Comparison of ENCODE assay signal across 8 mouse cellular contexts in genomic region chr2:60810617-60811016, GRCm38 (mm10).
DNase-seq lines count a peak whose midpoint lies in the region; ATAC-seq and TF ChIP-seq lines count a peak whose summit lies in the region.

No protein-coding gene starts in this region.

- no peaks in the 10 kb centered on the region for H3K9me3 ChIP-seq in liver, embryonic 11.5 days (ENCODE audit: control insufficient read depth, low read length)

- no peak overlapping the region for H3K4me2 ChIP-seq in liver, embryonic 11.5 days

- peaks cover 29% of the 10 kb centered on the region for H3K4me1 ChIP-seq in liver, embryonic 11.5 days (replicated peaks; ENCODE audit: control insufficient read depth, insufficient read depth, low read length)
- peaks cover 8% of the 10 kb centered on the region for H3K4me1 ChIP-seq in spleen, adult 2 months (ENCODE audit: control insufficient read depth, insufficient read depth, insufficient read length)

- peak overlapping the region; percentile 64; the same call in 1 of the 2 replicates for H3K27ac ChIP-seq in liver, embryonic 11.5 days (ENCODE audit: low read depth, low read length)
- H3K27ac ChIP-seq in spleen, adult 2 months (ENCODE audit: insufficient read depth, low read length), result peak overlapping the region; percentile 37; the same call in 1 of the 2 replicates

- peak; percentile 51; the same call in 1 of the 2 replicates for ATAC-seq in liver, embryonic 11.5 days (replicated peaks; ENCODE audit: low FRiP score)

- no peak for TF ChIP-seq POLR2A in spleen, adult 2 months (IDR thresholded peaks at IDR 0.05; ENCODE audit: low read depth, low read length)

- TF ChIP-seq CTCF in spleen, adult 2 months (IDR thresholded peaks at IDR 0.05; ENCODE audit: extremely low read depth, insufficient read depth, insufficient read length, insufficient replicate concordance), result 0 out of 2 replicates have a peak, but pooled peaks have one; percentile 18

- no peak overlapping the region for H3K4me3 ChIP-seq in liver, embryonic 11.5 days (ENCODE audit: low read depth, low read length)
- no peak overlapping the region for H3K4me3 ChIP-seq in spleen, adult 2 months (ENCODE audit: extremely low read depth, insufficient read depth, insufficient read length)

- DNase-seq in left cerebral cortex, postnatal 10 days (ENCODE audit: extremely low spot score in 1 of 2, low spot score in 2 of 2), result peak; percentile 29 to 84
- no peak for DNase-seq in left cerebral cortex, postnatal 14 days (ENCODE audit: low spot score in 2 of 2)
- peak; percentile 17 for DNase-seq in c-Kit-positive CD71-negative TER-119-negative erythroid progenitor cells, embryonic 14.5 days (ENCODE audit: low read depth)
- DNase-seq in heart, postnatal 36 days, result peak; percentile 67
- DNase-seq in liver, embryonic 11.5 days (ENCODE audit: low spot score), result no peak
- peak in 1 of 2 experiments; percentile 44 for DNase-seq in spleen, adult 2 months (ENCODE audit: low read depth in 1 of 2, low spot score in 2 of 2)
- no peak for DNase-seq in ovary, postnatal 36 days (ENCODE audit: low spot score)
- DNase-seq in left cerebral cortex, postnatal 4 days, result no peak

- H3K9ac ChIP-seq in liver, embryonic 11.5 days (ENCODE audit: low read depth, low read length), result no peak overlapping the region

- no peaks in the 10 kb centered on the region for H3K27me3 ChIP-seq in liver, embryonic 11.5 days (replicated peaks; ENCODE audit: control insufficient read depth, insufficient read depth, low read length)
- H3K27me3 ChIP-seq in spleen, adult 2 months (ENCODE audit: control insufficient read depth, insufficient read depth, low read length), result no peaks in the 10 kb centered on the region

- H3K36me3 ChIP-seq in liver, embryonic 11.5 days (ENCODE audit: control insufficient read depth, insufficient read depth, low read length), result no peaks in the 10 kb centered on the region; the same call in 1 of the 2 replicates
- no peaks in the 10 kb centered on the region for H3K36me3 ChIP-seq in spleen, adult 2 months (ENCODE audit: control insufficient read depth, insufficient read depth, low read length)

- intact Hi-C loops in left cerebral cortex, postnatal 10 days (cut with DNase I), result no loop called here
- intact Hi-C loops in left cerebral cortex, postnatal 14 days (cut with DNase I), result no loop called here
- intact Hi-C loops in heart, postnatal 36 days (cut with DNase I), result loop anchor here (1.0 kb wide), 1 partner anchor 25 kb away; no protein-coding TSS in a partner anchor
- intact Hi-C loops in left cerebral cortex, postnatal 4 days (cut with DNase I), result no loop called here

Comparison
In these comparisons a context has a peak if more than half of its experiments do, and no peak if none do; other contexts are left out.
1. DNase-seq: peak in left cerebral cortex, postnatal 10 days (2 of 2), c-Kit-positive CD71-negative TER-119-negative erythroid progenitor cells, embryonic 14.5 days (single experiment) and heart, postnatal 36 days (2 of 2); none in left cerebral cortex, postnatal 14 days (0 of 2), liver, embryonic 11.5 days (single experiment), ovary, postnatal 36 days (single experiment) and left cerebral cortex, postnatal 4 days (single experiment).